Mouse (Mus musculus) MEL (cell line): ENCODE results near the gene Alox5ap. TPM values are rescaled to one million over a fixed set of nuclear protein-coding genes. Genes with fewer than 3 reads are reported as not detected.
A peak's percentile ranks its signal among the peaks of the same experiment; 100 is the strongest.

ENCODE experiments used
- DNase-seq: peaks from one replicate; pipeline ENCODE4 v3.0.0; 2011; ENCODE audit warnings: low read depth, low spot score
- H3K27ac ChIP-seq: 2 replicates; pipeline ENCODE4 v1.5.1; 2012; ENCODE audit warnings: low read depth, mild to moderate bottlenecking, control low read depth, low read length, moderate library complexity; ENCODE audit not compliant: control insufficient read depth
- H3K27me3 ChIP-seq, 2 experiments: fragments of 150-350 bp in 1 of 2; sonication (generic) in 1 of 2; 2 replicates each; pipeline ENCODE4 v1.6.1; 2012; ENCODE audit warnings: low read length in 2 of 2, mild to moderate bottlenecking in 2 of 2, improper control_type of control experiment in 1 of 2, moderate library complexity in 1 of 2; ENCODE audit not compliant: insufficient read depth in 2 of 2, control insufficient read depth in 1 of 2
- H3K36me3 ChIP-seq, 2 experiments: 2 replicates each; pipeline ENCODE4 v1.6.1; 2012 to 2014; ENCODE audit warnings: low read length in 2 of 2, improper control_type of control experiment in 1 of 2, inconsistent platforms in 1 of 2, mild to moderate bottlenecking in 1 of 2; ENCODE audit not compliant: insufficient read depth in 2 of 2, control insufficient read depth in 1 of 2
- H3K4me1 ChIP-seq, 2 experiments: fragments of 150-350 bp in 1 of 2; sonication (generic) in 1 of 2; 2 replicates each; pipeline ENCODE4 v1.6.1; 2012; ENCODE audit warnings: low read length in 2 of 2, improper control_type of control experiment in 1 of 2, mild to moderate bottlenecking in 1 of 2; ENCODE audit not compliant: insufficient read depth in 2 of 2, control insufficient read depth in 1 of 2
- H3K4me3 ChIP-seq, 2 experiments: fragments of 150-350 bp in 1 of 2; sonication (generic) in 1 of 2; 2 replicates each; pipeline ENCODE4 v1.5.1; 2012; ENCODE audit warnings: low read depth in 2 of 2, low read length in 2 of 2, mild to moderate bottlenecking in 2 of 2, moderate library complexity in 2 of 2, control low read depth in 1 of 2, improper control_type of control experiment in 1 of 2; ENCODE audit not compliant: control insufficient read depth in 1 of 2, insufficient read depth in 1 of 2
- H3K79me2 ChIP-seq: 2 replicates; pipeline ENCODE4 v1.6.1; 2012; ENCODE audit warnings: mild to moderate bottlenecking, low read length, moderate library complexity; ENCODE audit not compliant: control insufficient read depth, poor library complexity, insufficient read depth
- H3K9ac ChIP-seq: 2 replicates; pipeline ENCODE4 v1.6.1; 2012; ENCODE audit warnings: low read depth, mild to moderate bottlenecking, control low read depth, low read length, moderate library complexity; ENCODE audit not compliant: control insufficient read depth, poor library complexity, severe bottlenecking
- H3K9me3 ChIP-seq: fragments of 150-350 bp; sonication (generic); replicated peaks from 2 replicates; pipeline ENCODE4 v1.6.1; 2012; ENCODE audit warnings: mild to moderate bottlenecking, low read length, improper control_type of control experiment, moderate library complexity; ENCODE audit not compliant: insufficient read depth
- BHLHE40 ChIP-seq: IDR thresholded peaks from 2 replicates; pipeline ENCODE4 v1.6.1; 2012; ENCODE audit warnings: low read depth, mild to moderate bottlenecking, inconsistent platforms, low read length, improper control_type of control experiment, borderline replicate concordance
- E2F4 ChIP-seq: IDR thresholded peaks from 2 replicates; pipeline ENCODE4 v1.6.1; 2011; ENCODE audit warnings: low read depth, low read length, improper control_type of control experiment, borderline replicate concordance
- ELF1 ChIP-seq: IDR thresholded peaks from 2 replicates; pipeline ENCODE4 v1.6.1; 2014; ENCODE audit warnings: low read depth, mild to moderate bottlenecking, inconsistent platforms, low read length, improper control_type of control experiment, moderate library complexity
- EP300 ChIP-seq, 2 experiments: IDR thresholded peaks; 2 replicates each; pipeline ENCODE4 v1.6.1; 2011; ENCODE audit warnings: improper control_type of control experiment in 2 of 2, low read length in 2 of 2, low read depth in 1 of 2, mild to moderate bottlenecking in 1 of 2
- ETS1 ChIP-seq: IDR thresholded peaks from 2 replicates; pipeline ENCODE4 v1.6.1; 2012; ENCODE audit warnings: low read depth, mild to moderate bottlenecking, inconsistent platforms, low read length, improper control_type of control experiment, moderate library complexity
- JUND ChIP-seq: IDR thresholded peaks from 2 replicates; pipeline ENCODE4 v1.6.1; 2011; ENCODE audit warnings: low read depth, mild to moderate bottlenecking, improper control_type of control experiment, low read length
- KAT2A ChIP-seq: conservative IDR thresholded peaks from 2 replicates; pipeline ENCODE4 v1.6.1; 2012; ENCODE audit warnings: low read depth, low read length, improper control_type of control experiment, inconsistent platforms
- MAFK ChIP-seq: IDR thresholded peaks from 2 replicates; pipeline ENCODE4 v1.6.1; 2011; ENCODE audit warnings: low read depth, mild to moderate bottlenecking, low read length, improper control_type of control experiment, borderline replicate concordance
- MAZ ChIP-seq: IDR thresholded peaks from 2 replicates; pipeline ENCODE4 v1.6.1; 2012; ENCODE audit warnings: low read depth, mild to moderate bottlenecking, inconsistent platforms, low read length, improper control_type of control experiment
- MYB ChIP-seq: IDR thresholded peaks from 2 replicates; pipeline ENCODE4 v1.6.1; 2011; ENCODE audit warnings: mild to moderate bottlenecking, low read depth, low read length, improper control_type of control experiment
- POLR2A ChIP-seq, 2 experiments: IDR thresholded peaks; 2 replicates each; pipeline ENCODE4 v1.6.1; 2011 to 2012; ENCODE audit warnings: low read length in 2 of 2, mild to moderate bottlenecking in 2 of 2, control low read depth in 1 of 2, improper control_type of control experiment in 1 of 2, low read depth in 1 of 2, moderate library complexity in 1 of 2; ENCODE audit not compliant: control insufficient read depth in 1 of 2, insufficient read depth in 1 of 2, poor library complexity in 1 of 2
- SMC3 ChIP-seq: IDR thresholded peaks from 2 replicates; pipeline ENCODE4 v1.6.1; 2011; ENCODE audit warnings: low read depth, low read length, improper control_type of control experiment
- TAL1 ChIP-seq: IDR thresholded peaks from 2 replicates; pipeline ENCODE4 v1.6.1; 2012; ENCODE audit warnings: mild to moderate bottlenecking, inconsistent platforms, low read length, moderate library complexity, mixed read lengths
- USF1 ChIP-seq: IDR thresholded peaks from 2 replicates; pipeline ENCODE4 v1.6.1; 2014; ENCODE audit warnings: low read depth, mild to moderate bottlenecking, inconsistent platforms, low read length, improper control_type of control experiment, moderate library complexity
- ZMIZ1 ChIP-seq: IDR thresholded peaks from 2 replicates; pipeline ENCODE4 v1.6.1; 2012; ENCODE audit warnings: low read depth, mild to moderate bottlenecking, inconsistent platforms, low read length, improper control_type of control experiment, moderate library complexity
- polyA plus RNA-seq, 2 experiments: library from polyadenylated mRNA; stranded (reverse) in 1 of 2; unstranded in 1 of 2; fragments of >175 nt in 1 of 2; fragments of >200 nt in 1 of 2; gene quantifications; 2 replicates each; pipeline versions ENCODE4 v1.2.1 to v1.2.4; 2012; ENCODE audit warnings: low replicate concordance in 2 of 2, low read depth in 1 of 2; ENCODE audit not compliant: insufficient read length in 2 of 2, insufficient read depth in 1 of 2, missing spikeins in 1 of 2
- total RNA-seq: library from RNA; depleted of rRNA; stranded (reverse); fragments of 300-350 nt; gene quantifications from 2 replicates; pipeline ENCODE4 v1.2.3, GENCODE M21; 2012

The Alox5ap gene
- total and polyA plus RNA-seq, 3 experiments = 56.4 to 157 TPM; not detected in 1

DNA sequence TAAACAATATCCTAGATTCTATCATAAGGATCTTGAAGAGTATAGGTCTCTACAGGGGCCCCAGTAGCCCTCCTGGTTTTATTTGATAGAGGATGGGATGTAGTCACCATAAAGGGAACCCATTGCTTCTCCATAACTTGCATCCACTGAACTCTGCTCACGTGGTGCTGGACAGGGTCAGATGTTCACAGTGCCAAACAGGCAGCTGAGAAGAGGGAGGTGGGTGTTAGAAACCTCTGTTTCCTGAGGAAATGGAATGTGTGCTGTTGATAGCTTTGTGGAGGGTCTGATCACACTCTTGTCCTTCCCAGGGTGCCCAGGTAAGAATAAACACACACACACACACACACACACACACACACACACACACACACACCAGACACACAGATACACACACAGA is 66.0 kb downstream of the Alox5ap start:
- Histone ChIP-seq H3K4me1 (peaks cover 2 to 11% of the 10 kb centered on the region in 2 experiments; a peak in 3 of 4 replicates), H3K27ac (no peak overlapping the region), H3K36me3 (no peaks in the 10 kb centered on the region; a peak in 1 of 4 replicates), H3K27me3 (peaks cover 6 to 13% of the 10 kb centered on the region in 2 experiments), H3K9me3 (no peaks in the 10 kb centered on the region), H3K9ac (no peak overlapping the region), H3K79me2 (no peaks in the 10 kb centered on the region), H3K4me3 (no peak overlapping the region)
- DNase-seq = no peak
- TF ChIP-seq E2F4 = no peak
- peak; percentile 18; the same call in 1 of the 2 replicates for TF ChIP-seq USF1

- Histone ChIP-seq H3K27ac (no peak overlapping the region), H3K79me2 (no peaks in the 10 kb centered on the region), H3K27me3 (peaks cover 6 to 13% of the 10 kb centered on the region in 2 experiments), H3K4me1 (peaks cover 2 to 11% of the 10 kb centered on the region in 2 experiments; a peak in 3 of 4 replicates), H3K4me3 (no peak overlapping the region), H3K9ac (no peak overlapping the region), H3K36me3 (no peaks in the 10 kb centered on the region; a peak in 1 of 4 replicates), H3K9me3 (no peaks in the 10 kb centered on the region)
- no peak for DNase-seq
- TF ChIP-seq MAFK (no peak), ZMIZ1 (no peak), ETS1 (no peak), SMC3 (no peak), JUND (no peak), MAZ (no peak), ELF1 (no peak), KAT2A (no peak), TAL1 (no peak), POLR2A (IDR thresholded peaks at IDR 0.05; ENCODE audit: control insufficient read depth in 1 of 2, insufficient read depth in 1 of 2, low read depth in 1 of 2, low read length in 2 of 2, poor library complexity in 1 of 2) (no peak), BHLHE40 (no peak), MYB (no peak)
These were observed 67.0 kb downstream of the Alox5ap start for GRCm38 (mm10) chr5:149331407-149332143.

DNA sequence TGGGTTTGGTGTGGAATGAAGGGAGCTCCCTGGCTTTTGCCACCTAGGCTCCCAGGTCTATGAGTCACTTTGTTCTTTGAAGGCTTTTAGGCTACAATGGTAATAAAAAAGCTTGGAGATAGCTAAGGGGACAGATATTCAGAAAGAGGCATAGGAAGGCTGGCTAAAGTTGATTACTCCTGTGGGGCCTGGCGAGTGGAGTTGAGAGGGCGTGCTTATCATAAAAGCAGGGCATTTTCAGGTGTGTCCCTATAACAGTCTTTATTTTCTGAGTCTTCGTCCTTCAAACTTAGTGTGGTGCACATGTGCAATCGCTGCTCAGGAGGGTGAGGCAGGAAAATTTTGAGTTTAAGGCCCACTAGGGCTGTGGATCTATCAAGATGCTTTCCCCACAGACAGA is 68.2 kb downstream of the Alox5ap start:
- Histone ChIP-seq H3K27ac (no peak overlapping the region), H3K27me3 (peaks cover 5 to 13% of the 10 kb centered on the region in 2 experiments)
- DNase-seq = no peak

More for the DNA sequence above, 68.2 kb downstream of the Alox5ap start:
- Histone ChIP-seq H3K9me3 (no peaks in the 10 kb centered on the region), H3K4me3 (no peak overlapping the region)
- TF ChIP-seq BHLHE40 = no peak
- peak in 1 of 2 experiments; percentile 40; a peak in 1 of 4 replicates for TF ChIP-seq EP300 (IDR thresholded peaks at IDR 0.05; ENCODE audit: low read depth in 1 of 2, low read length in 2 of 2)
- TF ChIP-seq, all 39 proteins: peak for 1
- peaks cover 2 to 11% of the 10 kb centered on the region in 2 experiments; a peak in 3 of 4 replicates for H3K4me1 ChIP-seq
- H3K79me2 ChIP-seq = no peaks in the 10 kb centered on the region
- H3K36me3 ChIP-seq = no peaks in the 10 kb centered on the region; a peak in 1 of 4 replicates
- H3K9ac ChIP-seq = no peak overlapping the region
